Mouse (Mus musculus) cerebellum, adult 2 months (tissue): Measurements from ENCODE around the gene Rhbdf2. TPM values are rescaled to one million over a fixed set of nuclear protein-coding genes. Genes with fewer than 3 reads are reported as not detected.

Source experiments
- DNase-seq, 2 experiments: peaks; one replicate each; pipeline ENCODE4 v3.0.0; 2021
- H3K27ac ChIP-seq: fragments of 200-500 bp; 2 replicates; pipeline ENCODE4 v1.5.1; 2012; ENCODE audit warnings: low read length, control low read depth, inconsistent platforms; ENCODE audit not compliant: insufficient read depth
- H3K27me3 ChIP-seq: fragments of 200-500 bp; 2 replicates; pipeline ENCODE4 v1.6.1; 2012; ENCODE audit warnings: inconsistent platforms, mild to moderate bottlenecking, low read length, moderate library complexity; ENCODE audit not compliant: control insufficient read depth, insufficient read depth
- H3K4me1 ChIP-seq: fragments of 200-500 bp; 2 replicates; pipeline ENCODE4 v1.6.1; 2011; ENCODE audit warnings: low read length; ENCODE audit not compliant: control insufficient read depth, insufficient read depth
- H3K4me3 ChIP-seq: fragments of 200-500 bp; replicated peaks from 2 replicates; pipeline ENCODE3; 2011; ENCODE audit warnings: mild to moderate bottlenecking, low read depth, low read length, control low read depth; ENCODE audit not compliant: insufficient read depth
- CTCF ChIP-seq: fragments of 200-500 bp; IDR thresholded peaks from 2 replicates; pipeline ENCODE4 v1.5.1; 2011; ENCODE audit warnings: low read depth, mild to moderate bottlenecking, control low read depth, low read length, moderate library complexity, borderline replicate concordance; ENCODE audit not compliant: insufficient read depth
- POLR2A ChIP-seq: fragments of 200-500 bp; IDR thresholded peaks from 2 replicates; pipeline ENCODE4 v1.6.1; 2011; ENCODE audit warnings: low read length, control low read depth, borderline replicate concordance; ENCODE audit not compliant: insufficient read depth
- WGBS: fragments of 180-500 bp; shearing (Covaris S2); methylation state at CpG from one replicate; pipeline ENCODE4 v1.1.7; 2018; 5-methylcytosine and 5-hydroxymethylcytosine counted together
- polyA plus RNA-seq: library from polyadenylated mRNA; depleted of rRNA; stranded (reverse); fragments of >200 nt; gene quantifications from 2 replicates; pipeline ENCODE4 v1.2.3, GENCODE M21; 2012

Gene Rhbdf2
- polyA plus RNA-seq, 1 experiment, result 1.9 TPM

DNA sequence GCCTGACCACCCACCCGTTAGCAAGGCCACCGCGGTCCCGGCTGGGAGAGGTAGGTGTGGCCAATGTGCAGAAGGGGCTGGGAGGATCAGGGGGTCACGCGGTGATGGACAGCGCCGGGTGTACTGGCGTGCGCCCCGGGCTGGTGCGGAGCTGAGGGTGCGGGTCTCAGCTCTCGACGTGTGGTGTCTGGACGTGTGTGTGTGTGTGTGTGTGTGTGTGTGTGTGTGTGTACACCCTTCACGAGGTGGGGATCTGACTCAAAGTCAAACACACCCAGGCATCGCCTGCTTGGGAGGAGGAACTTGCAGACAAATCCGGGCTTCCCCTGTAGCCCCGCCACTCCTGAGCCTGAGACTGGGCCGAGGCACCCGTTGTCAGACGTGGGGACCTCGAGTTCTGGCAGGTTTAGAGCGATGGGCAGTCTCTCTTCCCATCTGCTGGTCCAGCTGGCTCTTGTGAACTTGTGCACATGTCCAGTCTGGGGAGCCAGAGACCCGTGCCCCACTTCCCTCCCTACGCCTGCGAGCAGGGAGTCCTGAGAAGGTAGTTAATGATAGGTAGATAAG, 27.5 kb upstream of the Rhbdf2 start, which contains the start of gene Cygb:
Gene Cygb (minus strand): TSS at position 59 of the 567 bp plus-strand sequence.
- WGBS, result 2% methylated on average over 28 of the region's 28 CpGs
- H3K27ac ChIP-seq, result peak within 1 kb of the TSS; percentile 67
- peak within 1 kb of the TSS; percentile 75 for H3K4me3 ChIP-seq
- peak; percentile 81 to 86 for DNase-seq
- TF ChIP-seq CTCF, result no peak
- no peak for TF ChIP-seq POLR2A
- no peaks in the 10 kb centered on the region for H3K27me3 ChIP-seq
- peaks cover 45% of the 10 kb centered on the region for H3K4me1 ChIP-seq

DNA sequence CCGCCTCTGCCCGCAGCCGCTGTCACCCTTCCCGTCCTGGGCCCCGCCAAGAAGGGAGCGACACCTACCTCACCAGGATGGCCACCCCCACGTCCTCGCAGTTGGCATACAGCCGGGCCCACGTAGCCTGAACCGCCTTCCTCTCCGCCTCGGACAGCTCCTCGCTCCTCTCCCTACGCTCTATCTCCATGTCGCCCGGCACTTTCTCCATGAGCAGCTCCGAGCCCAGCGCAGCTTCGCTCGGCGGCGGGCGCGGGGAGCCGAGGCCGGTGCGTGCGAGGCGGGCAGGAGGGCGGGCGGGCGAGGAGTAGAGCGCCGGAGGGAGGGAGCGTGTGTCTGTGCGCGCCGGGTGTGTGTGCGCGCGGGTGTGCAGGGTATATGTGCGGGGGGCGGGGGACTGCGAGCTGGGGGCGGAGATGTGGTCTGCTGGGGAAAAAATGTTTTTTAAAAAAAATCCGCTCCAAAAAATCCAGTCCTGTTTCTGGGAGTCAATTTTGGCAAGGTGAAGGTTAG, 26.9 kb upstream of the Rhbdf2 start:
- no peak for TF ChIP-seq CTCF
- peak; percentile 46; the same call in 1 of the 2 replicates for TF ChIP-seq POLR2A
- peaks cover 45% of the 10 kb centered on the region for H3K4me1 ChIP-seq
- peak overlapping the region; percentile 67 for H3K27ac ChIP-seq
- peak overlapping the region; percentile 75 for H3K4me3 ChIP-seq
- under 1% methylated on average over 47 of the region's 47 CpGs for WGBS
- no peaks in the 10 kb centered on the region for H3K27me3 ChIP-seq
- peak; percentile 78 to 85 for DNase-seq

DNA sequence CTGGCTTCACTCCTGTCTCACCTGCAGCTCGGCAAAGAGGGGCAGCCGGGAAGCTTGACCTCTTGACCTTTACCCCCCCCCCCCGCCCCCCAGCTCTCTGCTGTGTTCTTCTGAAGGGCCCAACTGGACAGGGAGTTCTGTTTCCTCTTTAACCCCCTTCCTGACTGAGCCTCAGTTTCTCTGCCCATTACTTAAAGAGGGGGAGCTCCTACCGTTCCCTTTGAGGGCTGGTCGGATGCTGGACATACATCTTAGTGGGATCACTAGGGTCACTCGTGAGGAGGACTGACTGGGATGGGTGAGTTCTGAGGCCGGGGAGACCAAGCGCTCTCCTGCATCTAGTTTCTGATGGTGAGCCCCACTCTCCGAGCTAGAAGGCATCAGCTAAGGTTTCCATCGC, 26.4 kb upstream of the Rhbdf2 start, which contains the start of gene Prcd:
Gene Prcd (plus strand): TSS at position 301 of the 400 bp plus-strand sequence.
- WGBS, result 1% methylated on average over 10 of the region's 10 CpGs
- H3K4me3 ChIP-seq, result peak within 1 kb of the TSS; percentile 75
- DNase-seq, result no peak
- no peaks in the 10 kb centered on the region for H3K27me3 ChIP-seq
- peak within 1 kb of the TSS; percentile 67 for H3K27ac ChIP-seq
- H3K4me1 ChIP-seq, result peaks cover 43% of the 10 kb centered on the region
- TF ChIP-seq POLR2A (no peak), CTCF (no peak)

DNA sequence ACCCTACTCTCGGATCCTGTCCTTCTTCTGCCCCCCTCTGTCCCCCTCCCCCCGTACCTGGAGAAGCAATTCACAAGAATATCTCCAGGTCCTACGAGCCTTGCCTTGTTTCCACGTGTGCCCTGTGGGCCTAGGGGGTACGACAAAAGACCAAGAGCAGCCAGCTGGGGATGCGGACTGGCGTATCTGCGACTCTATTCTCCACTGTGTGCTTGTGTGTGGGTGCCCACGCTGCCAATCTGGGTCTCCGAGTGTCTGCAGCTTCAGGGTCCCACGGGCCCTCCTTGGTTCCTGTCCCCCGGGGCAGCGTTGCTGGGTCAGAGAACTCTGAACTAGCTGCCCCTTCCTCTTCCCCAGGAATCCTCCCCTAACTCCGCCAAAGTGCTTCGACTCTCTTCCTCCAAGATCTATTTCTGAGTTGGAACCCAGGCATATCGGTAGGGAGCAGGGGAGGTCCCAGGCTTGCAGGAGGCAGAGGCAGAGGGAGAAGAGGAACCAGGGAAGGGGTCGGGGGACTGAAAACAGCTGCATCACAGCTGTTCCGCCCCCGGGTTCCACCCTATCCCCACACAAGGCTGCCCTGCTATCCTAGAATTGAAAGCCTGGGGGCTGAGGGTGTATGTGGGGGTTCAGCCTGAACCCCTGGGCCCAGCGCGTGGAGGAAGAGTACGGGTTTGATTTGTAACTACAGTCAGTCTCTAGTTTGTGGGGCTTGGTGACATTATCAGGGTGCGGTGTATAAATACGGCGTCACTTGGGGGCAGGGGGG, 25.7 kb upstream of the Rhbdf2 start:
- TF ChIP-seq POLR2A (no peak), CTCF (no peak)
- Histone ChIP-seq H3K27ac (no peak overlapping the region; the same call in 1 of the 2 replicates), H3K4me3 (peak overlapping the region; percentile 75), H3K4me1 (peaks cover 42% of the 10 kb centered on the region), H3K27me3 (no peaks in the 10 kb centered on the region)
- no peak for DNase-seq
- WGBS, result 59% methylated on average over 25 of the region's 25 CpGs

DNA sequence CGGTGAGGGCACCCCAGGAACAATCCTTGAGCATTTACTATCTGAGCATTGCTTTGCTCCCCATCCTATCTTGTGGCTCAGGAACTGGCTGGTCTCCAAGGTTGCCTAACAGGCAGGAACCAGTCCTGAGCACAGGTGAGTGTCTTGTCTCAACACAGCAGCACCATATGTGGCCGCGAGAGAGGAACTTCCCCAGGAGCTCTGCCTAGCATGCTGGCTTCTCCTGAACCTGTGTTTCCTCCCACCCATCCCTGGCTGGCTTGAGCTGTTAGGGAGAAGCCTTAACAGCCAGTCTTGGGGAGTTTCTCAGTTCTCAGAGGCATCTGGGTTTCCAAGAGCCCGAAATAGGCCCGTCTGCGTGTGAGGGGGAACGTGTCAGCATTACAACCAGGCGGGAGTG, 24.5 kb upstream of the Rhbdf2 start:
- H3K27ac ChIP-seq, result no peak overlapping the region
- no peak for DNase-seq

DNA sequence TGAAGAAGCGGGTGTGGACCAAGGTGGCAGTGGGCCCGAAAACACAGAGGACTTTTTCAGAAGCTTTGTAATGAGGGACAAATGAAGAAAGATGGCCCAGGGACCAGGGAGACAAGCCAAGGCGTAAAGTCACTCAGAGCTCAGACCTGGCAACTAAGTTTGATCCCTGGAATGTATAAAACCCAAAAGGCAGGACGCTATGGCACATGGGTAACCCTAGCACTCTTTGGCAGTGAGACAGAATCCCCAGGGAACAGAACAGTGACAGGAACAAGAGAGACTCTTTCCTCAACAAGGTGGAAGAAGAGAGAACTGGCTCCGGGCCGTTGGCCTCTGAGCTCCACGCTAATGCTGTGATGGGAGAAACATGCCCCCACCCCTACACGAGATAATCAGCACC, 24.0 kb upstream of the Rhbdf2 start:
- 72% methylated on average over 8 of the region's 8 CpGs for WGBS
- TF ChIP-seq CTCF (no peak), POLR2A (no peak)
- no peak overlapping the region for H3K27ac ChIP-seq
- no peak overlapping the region for H3K4me3 ChIP-seq
- H3K4me1 ChIP-seq, result peaks cover 30% of the 10 kb centered on the region
- DNase-seq, result no peak
- H3K27me3 ChIP-seq, result no peaks in the 10 kb centered on the region

More for the DNA sequence above, 24.5 kb upstream of the Rhbdf2 start:
- peaks cover 35% of the 10 kb centered on the region for H3K4me1 ChIP-seq
- no peaks in the 10 kb centered on the region for H3K27me3 ChIP-seq
- 64% methylated on average over 8 of the region's 8 CpGs for WGBS
- H3K4me3 ChIP-seq, result no peak overlapping the region
- no peak for TF ChIP-seq CTCF
- TF ChIP-seq POLR2A, result no peak

DNA sequence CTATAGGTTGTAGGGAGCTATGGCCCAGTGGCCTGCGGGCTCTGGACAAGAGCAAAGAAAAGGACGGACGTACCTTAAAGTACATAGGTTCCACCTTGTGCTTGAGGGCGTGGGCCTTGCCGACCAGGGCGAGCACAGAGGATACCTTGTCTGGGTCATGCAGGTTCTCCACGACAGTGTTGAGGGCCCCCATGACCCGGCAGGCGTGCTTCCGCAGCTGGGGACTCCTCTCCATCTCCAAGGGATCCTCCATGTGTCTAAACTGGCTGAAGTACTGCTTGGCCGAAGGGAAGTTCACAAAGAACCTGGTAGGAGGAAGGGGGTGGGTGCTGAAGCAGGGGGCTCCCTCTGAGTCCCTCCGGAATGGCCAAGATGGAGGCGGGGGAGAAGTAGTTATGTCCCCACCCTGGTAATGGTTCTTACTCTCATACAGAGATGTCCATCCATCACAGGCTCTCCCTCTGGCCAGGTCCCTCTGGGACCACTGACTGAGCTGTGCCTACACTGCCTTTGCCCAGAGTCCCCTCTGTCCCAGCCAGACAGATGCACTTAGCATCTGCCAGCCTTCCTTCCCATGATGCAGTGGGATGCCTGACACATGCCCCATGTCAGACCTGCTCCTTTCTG, 23.0 kb upstream of the Rhbdf2 start:
- no peak for DNase-seq
- TF ChIP-seq POLR2A (no peak), CTCF (no peak)
- WGBS, result 87% methylated on average over 13 of the region's 13 CpGs
- Histone ChIP-seq H3K27ac (no peak overlapping the region), H3K27me3 (no peaks in the 10 kb centered on the region), H3K4me1 (peaks cover 26% of the 10 kb centered on the region), H3K4me3 (no peak overlapping the region)

DNA sequence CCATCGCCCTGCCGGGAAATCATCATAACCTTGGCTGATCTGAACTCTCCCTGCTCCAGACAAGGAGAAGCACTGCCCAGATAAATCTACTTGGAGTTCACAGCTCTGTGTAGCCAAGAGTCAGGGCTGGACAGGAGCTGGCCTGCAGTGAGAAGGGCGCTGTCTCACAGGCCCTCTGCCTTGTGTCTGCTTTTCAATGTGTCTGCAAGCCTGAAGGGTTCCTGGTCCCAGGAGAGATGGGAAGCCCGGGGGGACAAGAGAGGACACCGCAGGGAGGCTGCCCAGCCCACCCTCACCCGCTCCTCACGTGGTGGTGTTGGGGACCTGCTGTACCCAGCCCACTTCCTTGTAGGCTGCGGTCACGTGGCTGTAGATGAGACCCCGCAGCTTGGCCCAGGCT, 22.2 kb upstream of the Rhbdf2 start:
- DNase-seq, result peak in 1 of 2 experiments; percentile 11
- H3K4me3 ChIP-seq, result no peak overlapping the region
- TF ChIP-seq POLR2A (no peak), CTCF (no peak)
- H3K4me1 ChIP-seq, result peaks cover 26% of the 10 kb centered on the region
- no peak overlapping the region for H3K27ac ChIP-seq
- 68% methylated on average over 10 of the region's 10 CpGs for WGBS
- no peaks in the 10 kb centered on the region for H3K27me3 ChIP-seq
